Mouse (Mus musculus) heart, embryonic 16.5 days (tissue): ENCODE measurements around the gene Ano8. TPM values are rescaled to one million over a fixed set of nuclear protein-coding genes. Genes with fewer than 3 reads are reported as not detected.
"Not testable (repeated sequence)": the region's sequence is repeated elsewhere in the genome, so short reads cannot be mapped to it uniquely, and the experiment has no call there.

ENCODE experiments used
- ATAC-seq: fragments of 200-750 bp; cut with Nextera tagmentation; replicated peaks from 2 replicates; pipeline ENCODE4 v1.8.0; 2017; ENCODE audit warnings: moderate number of reproducible peaks; ENCODE audit not compliant: insufficient read depth, low FRiP score; ENCODE audit errors: extremely low read depth
- H3K27ac ChIP-seq: fragments of 300-500 bp; sonication (generic); 2 replicates; pipeline ENCODE4 v1.5.1; 2014; ENCODE audit warnings: mild to moderate bottlenecking, low read length, control low read depth, moderate library complexity
- H3K27me3 ChIP-seq: fragments of 300-500 bp; sonication (generic); 2 replicates; pipeline ENCODE4 v1.6.1; 2014; ENCODE audit warnings: low read length, mixed read lengths; ENCODE audit not compliant: control insufficient read depth, insufficient read depth
- H3K36me3 ChIP-seq: fragments of 300-500 bp; sonication (generic); 2 replicates; pipeline ENCODE4 v1.6.1; 2014; ENCODE audit not compliant: control insufficient read depth, insufficient read depth
- H3K4me1 ChIP-seq: fragments of 300-500 bp; sonication (generic); 2 replicates; pipeline ENCODE4 v1.6.1; 2014; ENCODE audit warnings: low read length, mixed read lengths; ENCODE audit not compliant: control insufficient read depth, insufficient read depth
- H3K4me2 ChIP-seq: fragments of 300-500 bp; sonication (generic); 2 replicates; pipeline ENCODE4 v1.6.1; 2014; ENCODE audit warnings: low read depth, mild to moderate bottlenecking, control low read depth, low read length
- H3K4me3 ChIP-seq: fragments of 300-500 bp; sonication (generic); 2 replicates; pipeline ENCODE4 v1.5.1; 2014; ENCODE audit warnings: mild to moderate bottlenecking, control low read depth, low read length
- H3K9ac ChIP-seq: fragments of 300-500 bp; sonication (generic); 2 replicates; pipeline ENCODE4 v1.6.1; 2014; ENCODE audit warnings: low read length, control low read depth
- H3K9me3 ChIP-seq: fragments of 300-500 bp; sonication (generic); replicated peaks from 2 replicates; pipeline ENCODE4 v1.6.1; 2016; ENCODE audit warnings: low read length; ENCODE audit not compliant: control insufficient read depth
- WGBS: fragments of 180-500 bp; shearing (Covaris S2); extraction: QIAGEN DNeasy Blood & Tissue Kit; methylation state at CpG from one replicate; pipeline ENCODE4 v1.1.7; 2014; 5-methylcytosine and 5-hydroxymethylcytosine counted together
- polyA plus RNA-seq: library from polyadenylated mRNA; unstranded; fragments of >200 nt; fragmentation: Nextera tagmentation; extraction: Ambion mirVana; gene quantifications from 2 replicates; pipeline ENCODE4 v1.2.1, GENCODE M21; 2015

Gene Ano8
- polyA plus RNA-seq, 1 experiment from 2014 or later, result 0.37 TPM

DNA sequence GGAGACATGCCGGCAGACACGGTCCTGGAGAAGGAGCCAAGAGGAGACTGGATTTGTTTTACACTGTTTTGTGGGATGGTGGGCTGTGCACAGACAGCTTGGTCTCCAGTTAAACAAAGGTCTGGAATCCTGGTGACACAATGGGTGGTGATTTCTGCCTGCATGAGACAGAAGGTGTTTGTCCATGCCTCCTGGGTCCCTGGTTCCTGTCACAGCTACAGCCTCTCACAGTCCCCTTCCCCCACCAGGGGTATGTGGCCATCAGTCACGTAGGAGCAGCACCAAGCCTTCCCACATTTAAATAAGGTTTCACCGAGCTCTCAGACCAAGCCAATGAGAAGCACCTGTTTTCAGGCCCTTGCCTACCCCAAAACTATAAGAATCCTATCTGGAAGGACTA lies 34.4 kb downstream of the Ano8 start:
- Histone ChIP-seq H3K9me3 (no peaks in the 10 kb centered on the region), H3K4me3 (no peak overlapping the region), H3K27me3 (no peaks in the 10 kb centered on the region), H3K36me3 (no peaks in the 10 kb centered on the region), H3K27ac (no peak overlapping the region), H3K4me1 (no peaks in the 10 kb centered on the region), H3K4me2 (no peak overlapping the region), H3K9ac (no peak overlapping the region)
- WGBS, result 64% methylated on average over 4 of the region's 4 CpGs
- ATAC-seq, result no peak

DNA sequence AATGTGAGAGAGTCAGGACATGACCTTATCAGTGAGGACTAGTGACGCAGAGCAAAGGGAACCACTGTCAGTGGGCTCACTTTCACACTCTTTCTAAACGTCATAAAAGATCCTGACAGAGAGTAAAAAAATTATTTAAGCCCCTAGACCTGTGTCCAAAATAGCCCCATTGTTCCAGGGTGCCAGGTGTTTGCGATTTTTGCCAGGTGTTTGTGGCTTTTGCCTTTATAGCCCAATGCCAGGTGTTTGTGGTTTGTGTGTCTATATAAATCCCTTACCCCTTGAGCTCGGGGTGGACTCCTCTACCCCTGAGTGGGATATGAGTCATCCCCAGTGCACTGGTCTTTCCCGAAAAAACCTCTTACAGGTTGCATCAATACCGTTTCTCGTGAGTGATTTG lies 40.7 kb downstream of the Ano8 start:
- no peaks in the 10 kb centered on the region for H3K4me1 ChIP-seq
- no peak overlapping the region for H3K4me2 ChIP-seq
- no peaks in the 10 kb centered on the region for H3K36me3 ChIP-seq
- ATAC-seq, result no peak
- no peak overlapping the region for H3K27ac ChIP-seq
- H3K9ac ChIP-seq, result no peak overlapping the region
- H3K27me3 ChIP-seq, result peaks cover 6% of the 10 kb centered on the region
- whole genome bisulfite sequencing, result 66% methylated on average over 7 of the region's 7 CpGs
- H3K4me3 ChIP-seq, result no peak overlapping the region
- no peaks in the 10 kb centered on the region for H3K9me3 ChIP-seq

DNA sequence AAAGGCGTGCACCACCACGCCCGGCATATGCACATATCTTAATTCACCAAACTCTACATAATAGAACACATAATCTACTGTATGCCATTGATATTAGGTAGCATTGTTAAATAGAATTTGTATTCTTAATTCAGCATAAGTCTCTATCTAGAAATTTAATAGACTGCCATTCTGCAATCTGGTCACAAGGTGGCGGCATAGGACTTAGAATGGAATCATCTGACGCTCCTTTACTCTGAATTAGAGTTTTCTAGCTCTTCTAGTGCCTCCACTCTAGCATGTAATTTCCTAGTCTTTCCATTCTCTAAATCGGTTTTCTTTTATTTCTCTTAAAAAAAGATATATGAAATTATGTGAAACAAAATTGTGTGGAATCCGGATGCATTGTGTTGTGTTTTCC lies 44.4 kb downstream of the Ano8 start:
- under 1% methylated on average over 7 of the region's 7 CpGs for WGBS
- no peak for ATAC-seq

DNA sequence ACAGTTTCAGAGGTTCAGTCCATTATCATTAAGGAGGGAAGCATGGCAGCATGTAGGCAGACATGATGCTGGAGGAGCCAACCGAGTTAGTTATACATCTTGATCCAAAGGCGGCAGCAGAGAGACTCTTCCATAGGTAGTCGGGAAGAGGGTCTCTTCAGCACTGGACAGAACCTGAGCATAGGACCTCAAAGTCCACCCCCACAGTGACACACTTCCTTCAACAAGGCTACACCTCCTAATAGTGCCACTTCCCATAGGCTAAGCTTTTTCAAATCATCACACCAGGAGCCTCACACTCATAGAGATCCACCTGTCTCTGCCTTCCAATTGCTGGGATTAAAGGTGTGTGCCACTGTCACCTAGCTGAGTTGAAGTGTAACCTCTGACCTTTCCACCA lies 48.7 kb downstream of the Ano8 start:
- ATAC-seq, result no peak
- H3K9ac ChIP-seq, result no peak overlapping the region
- H3K4me1 ChIP-seq, result no peaks in the 10 kb centered on the region
- no peak overlapping the region for H3K27ac ChIP-seq
- no peak overlapping the region for H3K4me3 ChIP-seq
- H3K36me3 ChIP-seq, result no peaks in the 10 kb centered on the region
- H3K9me3 ChIP-seq, result no peaks in the 10 kb centered on the region
- H3K27me3 ChIP-seq, result peaks cover 2% of the 10 kb centered on the region; the same call in 1 of the 2 replicates
- H3K4me2 ChIP-seq, result no peak overlapping the region
- WGBS, result 52% methylated on average over 3 of the region's 3 CpGs

More for the DNA sequence above, 44.4 kb downstream of the Ano8 start:
- Histone ChIP-seq H3K4me3 (no peak overlapping the region), H3K27ac (no peak overlapping the region), H3K27me3 (peaks cover 6% of the 10 kb centered on the region), H3K36me3 (no peaks in the 10 kb centered on the region), H3K4me2 (no peak overlapping the region), H3K9ac (no peak overlapping the region), H3K9me3 (no peaks in the 10 kb centered on the region), H3K4me1 (no peaks in the 10 kb centered on the region)

DNA sequence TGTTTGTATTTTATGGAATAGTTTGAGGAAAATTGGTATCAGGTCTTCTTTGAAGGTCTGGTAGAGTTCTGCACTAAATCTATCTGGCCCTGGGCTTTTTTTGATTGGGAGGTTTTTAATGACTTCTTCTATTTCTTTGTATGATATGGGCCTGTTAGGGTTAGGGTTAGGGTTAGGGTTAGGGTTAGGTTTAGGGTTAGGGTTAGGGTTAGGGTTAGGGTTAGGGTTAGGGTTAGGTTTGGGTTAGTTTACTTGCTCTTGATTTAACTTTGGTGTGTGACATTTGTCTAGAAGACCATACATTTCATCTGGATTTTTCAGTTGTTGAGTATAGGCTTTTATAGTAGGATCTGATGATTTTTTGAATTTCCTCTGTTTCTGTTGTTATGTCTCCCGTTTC lies 52.8 kb downstream of the Ano8 start:
- H3K9ac ChIP-seq, H3K9me3 ChIP-seq, H3K27ac ChIP-seq, H3K4me1 ChIP-seq, H3K4me3 ChIP-seq, H3K4me2 ChIP-seq, H3K36me3 ChIP-seq, H3K27me3 ChIP-seq, ATAC-seq: not testable (repeated sequence)
- WGBS, result 52% methylated on average over 1 of the region's 1 CpGs

Other genes with a start within 250 kb of the Ano8 start
- 12.6 and 16.6 TPM in 2 replicates for gene Myo9b, start 213.2 kb downstream of the Ano8 start, polyA plus RNA-seq
- gene Haus8, start 213.0 kb downstream of the Ano8 start, polyA plus RNA-seq, result 125 and 130 TPM in 2 replicates
- gene Use1, start 119.1 kb downstream of the Ano8 start, polyA plus RNA-seq, result 77.2 and 82.0 TPM in 2 replicates
- 5.7 and 6.2 TPM in 2 replicates for gene Ocel1, start 114.7 kb downstream of the Ano8 start, polyA plus RNA-seq
- 38.1 and 43.0 TPM in 2 replicates for gene Nr2f6, start 104.0 kb downstream of the Ano8 start, polyA plus RNA-seq
- 20.6 and 24.4 TPM in 2 replicates for gene Ushbp1, start 90.2 kb downstream of the Ano8 start, polyA plus RNA-seq
- 86.4 and 88.8 TPM in 2 replicates for gene Babam1, start 89.1 kb downstream of the Ano8 start, polyA plus RNA-seq
- gene Ankle1, start 80.0 kb downstream of the Ano8 start, polyA plus RNA-seq, result 32.9 and 33.8 TPM in 2 replicates
- 41.7 and 48.7 TPM in 2 replicates for gene Abhd8, start 22.3 kb downstream of the Ano8 start, polyA plus RNA-seq
- 175 and 192 TPM in 2 replicates for gene Mrpl34, start 21.0 kb downstream of the Ano8 start, polyA plus RNA-seq
- 78.2 and 83.7 TPM in 2 replicates for gene Dda1, start 16.8 kb downstream of the Ano8 start, polyA plus RNA-seq
- gene Gtpbp3, start 2.1 kb upstream of the Ano8 start, polyA plus RNA-seq, result 12.3 and 12.5 TPM in 2 replicates
- gene Plvap, start 25.8 kb upstream of the Ano8 start, polyA plus RNA-seq, result 86.4 and 106 TPM in 2 replicates
- 0.29 and 0.54 TPM in 2 replicates for gene Ccdc194, start 39.7 kb upstream of the Ano8 start, polyA plus RNA-seq
- 36.6 and 46.5 TPM in 2 replicates for gene Bst2, start 51.5 kb upstream of the Ano8 start, polyA plus RNA-seq
- 60.3 and 65.8 TPM in 2 replicates for gene Mvb12a, start 57.0 kb upstream of the Ano8 start, polyA plus RNA-seq
- 0.99 and 1.4 TPM in 2 replicates for gene Tmem221, start 72.9 kb upstream of the Ano8 start, polyA plus RNA-seq
- 0.06 and 0.18 TPM in 2 replicates for gene Nxnl1, start 80.6 kb upstream of the Ano8 start, polyA plus RNA-seq
- 25.1 and 26.2 TPM in 2 replicates for gene Slc27a1, start 82.9 kb upstream of the Ano8 start, polyA plus RNA-seq
- 188 and 205 TPM in 2 replicates for gene Pgls, start 106.2 kb upstream of the Ano8 start, polyA plus RNA-seq
- 3.9 and 4.4 TPM in 2 replicates for gene Fam129c, start 111.7 kb upstream of the Ano8 start, polyA plus RNA-seq
- 54.4 and 56.0 TPM in 2 replicates for gene Colgalt1, start 125.0 kb upstream of the Ano8 start, polyA plus RNA-seq
- 0.47 and 0.72 TPM in 2 replicates for gene Unc13a, start 185.8 kb upstream of the Ano8 start, polyA plus RNA-seq
- 9.9 and 11.3 TPM in 2 replicates for gene Jak3, start 190.3 kb upstream of the Ano8 start, polyA plus RNA-seq
- 2.1 and 3.4 TPM in 2 replicates for gene Insl3, start 203.3 kb upstream of the Ano8 start, polyA plus RNA-seq
- gene B3gnt3, start 215.8 kb upstream of the Ano8 start, polyA plus RNA-seq, result 4.0 and 4.3 TPM in 2 replicates
- 7.6 and 20.4 TPM in 2 replicates for gene Fcho1, start 239.8 kb upstream of the Ano8 start, polyA plus RNA-seq